Mouse (Mus musculus) cerebellum, adult 2 months (tissue): Measurements from ENCODE around the gene Ehd1. TPM values are rescaled to one million over a fixed set of nuclear protein-coding genes. Genes with fewer than 3 reads are reported as not detected.

Experiments
- DNase-seq, 2 experiments: peaks; one replicate each; pipeline ENCODE4 v3.0.0; 2021
- H3K27ac ChIP-seq: fragments of 200-500 bp; 2 replicates; pipeline ENCODE4 v1.5.1; 2012; ENCODE audit warnings: low read length, control low read depth, inconsistent platforms; ENCODE audit not compliant: insufficient read depth
- H3K27me3 ChIP-seq: fragments of 200-500 bp; 2 replicates; pipeline ENCODE4 v1.6.1; 2012; ENCODE audit warnings: inconsistent platforms, mild to moderate bottlenecking, low read length, moderate library complexity; ENCODE audit not compliant: control insufficient read depth, insufficient read depth
- H3K4me1 ChIP-seq: fragments of 200-500 bp; 2 replicates; pipeline ENCODE4 v1.6.1; 2011; ENCODE audit warnings: low read length; ENCODE audit not compliant: control insufficient read depth, insufficient read depth
- H3K4me3 ChIP-seq: fragments of 200-500 bp; replicated peaks from 2 replicates; pipeline ENCODE3; 2011; ENCODE audit warnings: mild to moderate bottlenecking, low read depth, low read length, control low read depth; ENCODE audit not compliant: insufficient read depth
- CTCF ChIP-seq: fragments of 200-500 bp; IDR thresholded peaks from 2 replicates; pipeline ENCODE4 v1.5.1; 2011; ENCODE audit warnings: low read depth, mild to moderate bottlenecking, control low read depth, low read length, moderate library complexity, borderline replicate concordance; ENCODE audit not compliant: insufficient read depth
- POLR2A ChIP-seq: fragments of 200-500 bp; IDR thresholded peaks from 2 replicates; pipeline ENCODE4 v1.6.1; 2011; ENCODE audit warnings: low read length, control low read depth, borderline replicate concordance; ENCODE audit not compliant: insufficient read depth
- WGBS: fragments of 180-500 bp; shearing (Covaris S2); methylation state at CpG from one replicate; pipeline ENCODE4 v1.1.7; 2018; 5-methylcytosine and 5-hydroxymethylcytosine counted together
- polyA plus RNA-seq: library from polyadenylated mRNA; depleted of rRNA; stranded (reverse); fragments of >200 nt; gene quantifications from 2 replicates; pipeline ENCODE4 v1.2.3, GENCODE M21; 2012

Ehd1 gene
- polyA plus RNA-seq, 1 experiment: 168 TPM

GRCm38 (mm10) chr19:6268670-6269132 is 7.8 kb upstream of the Ehd1 start:
- H3K4me3 ChIP-seq: no peak overlapping the region
- H3K27ac ChIP-seq: peak overlapping the region; percentile 88; the same call in 1 of the 2 replicates
- DNase-seq: no peak
- H3K27me3 ChIP-seq: no peaks in the 10 kb centered on the region
- peaks cover 53% of the 10 kb centered on the region for H3K4me1 ChIP-seq
- 48% methylated on average over 7 of the region's 7 CpGs for WGBS
- TF ChIP-seq POLR2A: no peak
- no peak for TF ChIP-seq CTCF

- peak overlapping the region; percentile 10; the same call in 1 of the 2 replicates for H3K27ac ChIP-seq
- H3K27me3 ChIP-seq: no peaks in the 10 kb centered on the region
- H3K4me1 ChIP-seq: peaks cover 49% of the 10 kb centered on the region
- TF ChIP-seq CTCF: no peak
- TF ChIP-seq POLR2A: no peak
- H3K4me3 ChIP-seq: no peak overlapping the region
- 82% methylated on average over 8 of the region's 8 CpGs for WGBS
- no peak for DNase-seq
Measured at GRCm38 (mm10) chr19:6269798-6270475, 6.6 kb upstream of the Ehd1 start.

- H3K27ac ChIP-seq: 0 out of 2 replicates have a peak overlapping the region, but pooled peaks have one; percentile 28
- WGBS: 81% methylated on average over 9 of the region's 9 CpGs
- H3K4me1 ChIP-seq: peaks cover 43% of the 10 kb centered on the region
Measured at GRCm38 (mm10) chr19:6270661-6271060, 5.9 kb upstream of the Ehd1 start.

GRCm38 (mm10) chr19:6271206-6271605 is 5.3 kb upstream of the Ehd1 start:
- no peak overlapping the region for H3K4me3 ChIP-seq
- TF ChIP-seq POLR2A: no peak
- no peak for TF ChIP-seq CTCF
- 65% methylated on average over 8 of the region's 8 CpGs for WGBS
- DNase-seq: no peak
- H3K4me1 ChIP-seq: peaks cover 47% of the 10 kb centered on the region
- H3K27ac ChIP-seq: no peak overlapping the region
- H3K27me3 ChIP-seq: no peaks in the 10 kb centered on the region

More at GRCm38 (mm10) chr19:6270661-6271060, 5.9 kb upstream of the Ehd1 start:
- H3K4me3 ChIP-seq: no peak overlapping the region
- no peak for DNase-seq
- no peaks in the 10 kb centered on the region for H3K27me3 ChIP-seq
- TF ChIP-seq POLR2A (no peak), CTCF (no peak)

- H3K4me1 ChIP-seq: peaks cover 42% of the 10 kb centered on the region
- 90% methylated on average over 7 of the region's 7 CpGs for WGBS
- TF ChIP-seq CTCF (no peak), POLR2A (no peak)
- no peak overlapping the region for H3K4me3 ChIP-seq
- H3K27ac ChIP-seq: no peak overlapping the region
- DNase-seq: no peak
- H3K27me3 ChIP-seq: no peaks in the 10 kb centered on the region
Measured at GRCm38 (mm10) chr19:6272053-6272452, 4.5 kb upstream of the Ehd1 start.

- peaks cover 37% of the 10 kb centered on the region for H3K4me1 ChIP-seq
- no peak overlapping the region for H3K27ac ChIP-seq
- H3K4me3 ChIP-seq: no peak overlapping the region
- H3K27me3 ChIP-seq: no peaks in the 10 kb centered on the region
- DNase-seq: no peak
- WGBS: 75% methylated on average over 4 of the region's 4 CpGs
- TF ChIP-seq POLR2A: no peak
- no peak for TF ChIP-seq CTCF
Measured at GRCm38 (mm10) chr19:6272738-6273137, 3.8 kb upstream of the Ehd1 start.

GRCm38 (mm10) chr19:6273592-6273991 is 2.9 kb upstream of the Ehd1 start:
- 38% methylated on average over 4 of the region's 4 CpGs for WGBS
- no peak overlapping the region for H3K27ac ChIP-seq
- peaks cover 28% of the 10 kb centered on the region for H3K4me1 ChIP-seq
- H3K27me3 ChIP-seq: no peaks in the 10 kb centered on the region
- no peak overlapping the region for H3K4me3 ChIP-seq
- DNase-seq: peak in 1 of 2 experiments; percentile 28
- no peak for TF ChIP-seq POLR2A
- TF ChIP-seq CTCF: no peak

GRCm38 (mm10) chr19:6273998-6274608 is 2.4 kb upstream of the Ehd1 start:
- H3K27ac ChIP-seq: peak overlapping the region; percentile 43
- no peaks in the 10 kb centered on the region for H3K27me3 ChIP-seq
- TF ChIP-seq POLR2A: no peak
- TF ChIP-seq CTCF: no peak
- DNase-seq: peak; percentile 54 to 64
- H3K4me3 ChIP-seq: no peak overlapping the region
- WGBS: 42% methylated on average over 13 of the region's 13 CpGs
- peaks cover 24% of the 10 kb centered on the region for H3K4me1 ChIP-seq
